Mouse (Mus musculus): ENCODE data around the gene Lmbr1l. TPM values are rescaled to one million over a fixed set of nuclear protein-coding genes. Genes with fewer than 3 reads are reported as not detected.

The Lmbr1l gene
- 75.4 and 86.9 TPM in 2 replicates for polyA plus RNA-seq (2012; rRNA removed)

GRCm38 (mm10) chr15:98917538-98918498, at the start of gene Lmbr1l:
Gene Lmbr1l (minus strand): TSS chr15:98918231.

DNA sequence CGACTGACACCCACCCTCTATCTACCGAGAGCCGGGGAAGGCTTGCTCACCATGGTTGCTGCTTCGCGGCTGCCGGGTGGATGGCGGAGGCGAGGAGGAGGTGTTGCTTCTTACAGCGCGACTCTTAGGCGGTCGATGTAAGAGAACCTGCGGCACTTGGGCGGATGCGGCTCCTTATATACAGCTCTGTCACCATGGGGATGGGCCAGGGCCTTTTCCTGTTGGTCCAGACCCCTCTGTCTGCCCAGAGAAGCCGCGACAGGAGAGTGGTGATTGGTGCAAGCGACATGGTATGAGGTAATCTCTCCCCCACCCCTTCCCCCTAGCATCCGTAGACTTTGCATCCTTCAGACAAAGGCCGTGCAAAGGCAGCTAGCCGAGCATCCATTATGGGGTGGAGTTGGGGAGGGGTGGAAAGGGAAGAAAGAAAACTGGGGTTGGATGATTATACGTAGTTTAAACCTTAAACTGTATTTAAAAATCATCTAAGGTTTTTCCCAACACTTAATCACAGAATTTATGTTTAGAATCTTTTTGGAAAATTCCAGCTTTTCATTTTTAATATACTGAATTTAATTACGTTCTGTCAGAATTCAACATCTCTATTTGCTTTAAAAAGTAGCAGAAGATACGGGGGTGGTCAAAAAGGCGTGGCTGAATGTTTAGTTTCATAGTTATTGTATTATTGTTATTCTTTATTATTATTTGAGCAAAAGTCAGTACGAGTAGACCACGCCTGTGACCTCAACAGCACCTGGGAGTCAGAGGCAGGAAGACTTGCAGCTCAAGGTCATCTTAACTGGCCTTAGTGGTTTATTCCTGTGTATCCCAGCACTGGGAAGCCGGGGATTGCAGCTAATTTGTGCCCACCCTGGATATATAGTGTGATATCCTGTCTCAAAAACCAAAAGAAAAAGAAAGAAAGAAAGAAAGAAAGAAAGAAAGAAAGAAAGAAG, 35.6 kb upstream of the Lmbr1l start, which contains the start of the genes Gm49450 and Tuba1a:
Gm49450 (minus strand) TSS at position 151 of the 956 bp plus-strand sequence.
Tuba1a (minus strand) TSS at position 303 of the 956 bp plus-strand sequence.

DNA sequence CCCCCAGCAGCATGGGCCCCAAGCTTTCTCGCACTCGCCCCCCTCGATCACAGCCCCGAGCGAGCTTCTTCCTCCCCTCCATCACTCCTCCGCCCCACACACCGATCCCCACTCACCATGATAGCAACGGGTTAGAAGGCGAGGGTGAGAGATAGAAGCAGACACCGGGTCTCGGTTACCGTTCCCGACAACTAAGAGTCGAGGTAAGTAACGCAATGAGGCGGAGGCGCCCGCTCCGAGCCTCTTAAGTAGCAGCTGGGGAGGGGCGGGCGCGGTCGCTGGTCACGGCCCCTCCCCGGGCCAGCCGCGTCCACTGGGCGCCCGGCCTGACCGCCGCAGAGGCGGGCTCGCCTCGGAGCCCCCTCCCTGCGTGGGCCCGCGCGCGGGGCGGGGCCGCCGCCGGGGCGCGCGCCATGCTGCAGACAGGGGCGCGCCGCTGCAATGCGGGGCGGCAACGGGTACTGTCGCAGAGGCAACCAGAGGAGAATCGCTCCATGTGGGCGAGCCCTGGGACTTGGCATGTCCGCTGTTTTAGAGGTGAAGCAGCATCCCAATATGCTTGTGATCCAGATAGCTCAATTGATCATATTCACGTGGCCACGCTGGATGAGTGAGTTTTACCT, 16.3 kb upstream of the Lmbr1l start, which contains the start of gene Tuba1b:
Tuba1b (minus strand) TSS at position 349 of the 623 bp plus-strand sequence.

DNA sequence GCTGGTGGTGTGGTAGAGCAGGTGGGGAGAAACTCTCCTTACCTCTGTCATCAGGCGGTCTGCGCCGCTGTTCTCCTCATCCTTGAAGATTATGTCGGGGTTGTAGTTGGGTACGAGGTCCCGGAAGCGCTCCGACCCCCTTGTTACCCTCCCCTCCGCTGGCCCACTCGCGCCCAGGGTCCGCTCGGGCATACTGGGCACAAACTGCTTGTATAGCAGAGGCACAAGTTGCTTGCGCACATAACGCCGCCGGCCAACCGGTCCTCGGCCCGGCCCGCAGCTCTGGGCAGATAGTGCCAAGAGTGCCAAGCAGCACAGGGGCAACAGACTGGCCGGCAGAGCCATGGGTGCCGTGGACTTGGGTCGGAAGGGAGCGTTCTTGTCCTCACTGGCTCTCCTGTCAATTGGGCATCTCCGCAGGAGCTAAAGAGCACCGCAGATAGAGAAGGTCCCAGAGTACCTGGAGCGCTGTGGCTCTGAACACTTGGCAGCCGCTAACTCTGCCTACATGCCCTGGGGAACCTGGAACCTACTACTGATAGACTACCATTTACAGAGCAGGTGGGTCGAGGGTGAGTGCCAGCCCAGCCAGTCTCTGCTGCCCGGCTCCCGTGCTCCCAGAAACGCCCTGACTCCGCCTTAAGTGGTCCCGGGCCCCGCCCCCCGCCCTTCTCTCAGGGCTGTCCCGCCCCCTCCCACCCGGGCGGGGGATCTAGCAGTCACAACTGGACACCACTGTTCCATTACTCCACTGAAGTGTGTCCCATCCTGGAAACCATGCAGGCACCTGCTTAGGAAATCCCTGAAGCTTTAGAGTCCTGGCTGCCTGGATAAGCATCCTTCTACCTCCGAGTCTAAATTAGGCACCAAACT, 19.9 kb downstream of the Lmbr1l start, which contains the start of gene Dhh:
Dhh (minus strand) TSS at position 613 of the 873 bp plus-strand sequence.

GRCm38 (mm10) chr15:98893940-98894745, 23.9 kb downstream of the Lmbr1l start, which contains the start of gene Rhebl1:
Gene Rhebl1 (minus strand): TSS chr15:98894540.

GRCm38 (mm10) chr15:98871070-98871915, 46.7 kb downstream of the Lmbr1l start, which contains the start of gene Kmt2d:
Gene Kmt2d (minus strand): TSS chr15:98871204.

Other genes starting within 250 kb of the Lmbr1l start
- gene Rnd1, start 240.8 kb downstream of the Lmbr1l start, polyA plus RNA-seq (2012; rRNA removed) = 38.9 and 41.2 TPM in 2 replicates
- 6.0 and 6.1 TPM in 2 replicates for gene Ccdc65, start 210.0 kb downstream of the Lmbr1l start, polyA plus RNA-seq (2012; rRNA removed)
- gene Fkbp11, start 190.0 kb downstream of the Lmbr1l start, polyA plus RNA-seq (2012; rRNA removed) = 3.0 and 6.1 TPM in 2 replicates
- 164 and 198 TPM in 2 replicates for gene Arf3, start 155.0 kb downstream of the Lmbr1l start, polyA plus RNA-seq (2012; rRNA removed)
- gene Wnt10b, start 140.1 kb downstream of the Lmbr1l start, polyA plus RNA-seq (2012; rRNA removed) = 0.35 and 1.4 TPM in 2 replicates
- 0.19 and 0.21 TPM in 2 replicates for gene Wnt1, start 128.4 kb downstream of the Lmbr1l start, polyA plus RNA-seq (2012; rRNA removed)
- gene Ddn, start 108.7 kb downstream of the Lmbr1l start, polyA plus RNA-seq (2012; rRNA removed) = 10.6 and 13.2 TPM in 2 replicates
- 62.9 and 66.0 TPM in 2 replicates for gene Prkag1, start 86.7 kb downstream of the Lmbr1l start, polyA plus RNA-seq (2012; rRNA removed)
- 21.3 and 24.1 TPM in 2 replicates for gene Kmt2d, start 47.0 kb downstream of the Lmbr1l start, polyA plus RNA-seq (2012; rRNA removed)
- gene Rhebl1, start 23.7 kb downstream of the Lmbr1l start, polyA plus RNA-seq (2012; rRNA removed) = 47.9 and 49.9 TPM in 2 replicates
- 0.39 and 1.5 TPM in 2 replicates for gene Dhh, start 19.7 kb downstream of the Lmbr1l start, polyA plus RNA-seq (2012; rRNA removed)
- gene Tuba1b, start 16.3 kb upstream of the Lmbr1l start, polyA plus RNA-seq (2012; rRNA removed) = 1,779 and 1,791 TPM in 2 replicates
- 384 and 475 TPM in 2 replicates for gene Gm49450, start 35.3 kb upstream of the Lmbr1l start, polyA plus RNA-seq (2012; rRNA removed)
- gene Tuba1a, start 35.5 kb upstream of the Lmbr1l start, polyA plus RNA-seq (2012; rRNA removed) = 10,267 and 11,281 TPM in 2 replicates
- gene Tuba1c, start 111.7 kb upstream of the Lmbr1l start, polyA plus RNA-seq (2012; rRNA removed) = 32.6 and 36.8 TPM in 2 replicates
- gene Prph, start 136.9 kb upstream of the Lmbr1l start, polyA plus RNA-seq (2012; rRNA removed) = 7.2 and 58.2 TPM in 2 replicates
- 5.7 and 7.4 TPM in 2 replicates for gene Troap, start 156.3 kb upstream of the Lmbr1l start, polyA plus RNA-seq (2012; rRNA removed)
- gene C1ql4, start 169.6 kb upstream of the Lmbr1l start, polyA plus RNA-seq (2012; rRNA removed) = 4.2 and 4.5 TPM in 2 replicates
- 0.54 and 0.68 TPM in 2 replicates for gene Dnajc22, start 174.9 kb upstream of the Lmbr1l start, polyA plus RNA-seq (2012; rRNA removed)
- gene Spats2, start 207.7 kb upstream of the Lmbr1l start, polyA plus RNA-seq (2012; rRNA removed) = 37.9 and 39.9 TPM in 2 replicates